Mouse (Mus musculus) adrenal gland (tissue): ENCODE data around the gene Syne1.
"Not testable (repeated sequence)": the region's sequence is repeated elsewhere in the genome, so short reads cannot be mapped to it uniquely, and the experiment has no call there.

ENCODE experiments used
- intact Hi-C: fragments of 180-260 bp; cut with DNase I; formaldehyde crosslinking; loops from one replicate; pipeline ENCODE4 v1.15.1; 2025

The Syne1 gene

GRCm38 (mm10) chr10:5522276-5522675, 29.0 kb downstream of the Syne1 start:
- intact Hi-C loops, result no loop called here

DNA sequence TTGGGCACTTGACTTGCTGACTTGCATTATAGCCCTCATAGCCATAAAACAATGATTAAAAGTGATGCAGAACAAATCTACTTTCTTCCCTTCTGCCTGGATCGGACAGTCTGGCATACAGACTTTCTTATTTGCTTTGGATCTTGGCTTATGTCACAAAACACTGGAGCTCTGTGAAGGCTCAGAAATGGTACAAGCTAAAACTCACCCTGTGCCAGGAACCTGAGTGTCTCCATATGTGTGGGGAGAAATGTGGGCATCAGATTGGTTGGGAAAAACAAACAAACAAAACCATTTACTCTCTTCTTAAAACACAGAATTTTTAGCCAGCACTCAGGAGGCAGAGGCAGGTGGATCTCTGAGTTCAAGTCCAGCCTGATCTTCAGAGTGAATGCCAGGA, 30.6 kb downstream of the Syne1 start:
- intact Hi-C loops, result no loop called here

- intact Hi-C loops, result no loop called here
These were observed 36.0 kb downstream of the Syne1 start for GRCm38 (mm10) chr10:5515330-5515729.

GRCm38 (mm10) chr10:5514134-5514533, 37.1 kb downstream of the Syne1 start:
- intact Hi-C loops, result no loop called here

DNA sequence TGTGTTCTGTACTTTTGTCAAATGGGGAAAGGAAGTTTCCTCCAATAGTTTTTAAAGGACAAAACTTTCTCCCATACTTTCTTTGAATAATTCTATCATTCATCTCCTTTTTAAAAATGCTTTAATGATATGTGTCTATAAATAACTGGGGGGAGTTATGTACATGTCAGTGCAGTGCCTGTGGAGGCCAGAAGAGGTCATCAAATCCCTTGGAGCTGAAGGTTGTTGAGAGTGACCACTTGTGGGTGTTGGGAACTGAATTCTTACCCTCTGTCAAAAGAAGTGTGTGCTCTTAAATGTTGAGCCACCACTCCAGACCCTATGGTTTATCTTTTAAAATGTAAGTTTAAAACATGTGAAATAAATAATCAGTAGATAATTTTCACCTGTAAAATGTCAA, 39.0 kb downstream of the Syne1 start:
- intact Hi-C loops, result no loop called here

- intact Hi-C loops, result no loop called here
These were observed 39.9 kb downstream of the Syne1 start for GRCm38 (mm10) chr10:5511403-5511802.

GRCm38 (mm10) chr10:5507478-5507877, 43.8 kb downstream of the Syne1 start:
- intact Hi-C loops, result no loop called here

DNA sequence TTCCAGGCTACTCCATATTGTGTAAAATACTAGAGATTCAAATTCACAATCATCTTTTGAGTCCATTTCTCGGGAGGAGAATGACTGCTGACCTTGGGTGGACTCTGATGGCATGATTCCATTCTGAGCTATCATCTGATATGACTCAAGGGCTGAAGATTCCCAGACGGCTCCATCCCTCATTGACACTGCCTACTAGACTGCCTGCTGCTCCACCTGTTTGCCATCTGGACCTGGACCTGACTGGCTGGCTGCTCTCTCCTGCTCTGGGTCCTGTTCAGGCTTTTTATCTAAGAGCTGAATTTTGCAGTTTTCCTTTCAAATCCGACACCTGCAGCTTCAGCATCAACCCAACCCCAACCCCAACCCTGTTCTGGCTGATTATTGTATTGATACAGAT, 46.5 kb downstream of the Syne1 start:
- intact Hi-C loops, result no loop called here

- intact Hi-C loops, result no loop called here
These were observed 47.4 kb downstream of the Syne1 start for GRCm38 (mm10) chr10:5503909-5504308.

GRCm38 (mm10) chr10:5499684-5500369, 51.5 kb downstream of the Syne1 start:
- intact Hi-C loops, result not testable (repeated sequence)

- intact Hi-C loops, result no loop called here
These were observed 53.4 kb downstream of the Syne1 start for GRCm38 (mm10) chr10:5497859-5498258.

DNA sequence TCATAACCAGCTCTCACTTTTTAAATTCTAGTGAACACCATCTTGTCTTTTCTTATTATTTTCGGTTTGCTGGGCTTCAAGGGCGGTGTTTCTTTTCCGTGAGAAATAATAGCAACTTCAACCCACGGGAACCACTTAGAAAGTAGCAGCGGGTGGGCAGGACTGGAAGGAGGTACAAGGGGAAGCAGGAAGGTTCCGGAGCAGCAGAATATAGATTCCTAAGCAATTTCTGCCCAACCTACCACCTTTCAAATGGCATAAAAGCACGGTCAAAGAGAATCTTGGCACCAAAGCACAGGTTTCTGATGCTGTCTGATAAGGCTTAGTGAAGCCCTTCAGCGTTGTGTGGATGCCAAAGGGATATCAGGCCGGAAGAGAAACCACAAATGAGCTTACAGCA, 60.2 kb downstream of the Syne1 start:
- intact Hi-C loops, result no loop called here

- intact Hi-C loops, result no loop called here
These were observed 61.3 kb downstream of the Syne1 start for GRCm38 (mm10) chr10:5490029-5490428.

DNA sequence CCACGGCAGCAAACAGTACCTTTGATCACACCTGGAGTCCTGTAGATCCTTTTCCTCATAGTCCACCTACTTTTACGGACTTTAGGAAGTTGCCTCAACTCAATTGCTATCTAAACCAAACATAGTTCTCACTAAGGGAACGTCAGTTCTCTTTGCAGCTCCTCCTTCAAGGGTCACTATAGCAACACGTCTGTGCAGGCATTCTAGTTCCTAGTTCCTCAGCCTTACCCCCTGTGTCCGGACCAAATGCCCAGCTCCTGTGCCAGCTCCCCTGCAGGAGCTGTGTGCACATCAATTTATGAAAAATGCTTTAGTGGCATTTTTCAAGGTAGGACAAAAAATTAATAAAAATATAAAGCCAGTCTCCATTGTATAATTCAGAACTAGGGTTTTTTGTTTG, 63.2 kb downstream of the Syne1 start:
- intact Hi-C loops, result no loop called here

GRCm38 (mm10) chr10:5480552-5481550, 70.4 kb downstream of the Syne1 start:
- intact Hi-C loops, result loop anchor here (5.0 kb wide), 1 partner anchor 71 kb away; the partner anchor contains the start of gene Syne1

GRCm38 (mm10) chr10:5480097-5480496, 71.2 kb downstream of the Syne1 start:
- intact Hi-C loops, result loop anchor here (5.0 kb wide), 1 partner anchor 72 kb away; the partner anchor contains the start of gene Syne1

DNA sequence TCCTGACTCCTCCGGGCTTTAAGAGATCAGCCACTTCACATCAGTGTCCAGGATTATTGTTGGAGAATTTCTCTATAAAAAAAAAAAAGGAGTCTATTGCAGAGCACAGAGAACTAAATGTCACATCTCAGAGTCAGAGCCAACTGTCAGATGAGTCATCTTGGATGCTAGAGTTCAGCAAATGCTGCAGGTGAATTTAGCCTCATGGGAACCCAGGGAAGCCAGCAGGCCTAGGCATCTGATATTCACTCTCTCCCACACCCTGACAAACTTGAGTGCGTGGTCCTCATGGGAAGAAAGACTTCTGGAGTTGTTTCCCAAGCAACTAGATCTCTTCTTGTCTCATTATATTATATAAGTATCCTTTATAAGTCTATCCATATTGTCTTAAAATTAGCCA, 82.6 kb downstream of the Syne1 start:
- intact Hi-C loops, result no loop called here

- intact Hi-C loops, result no loop called here
These were observed 97.5 kb downstream of the Syne1 start for GRCm38 (mm10) chr10:5453830-5454229.

DNA sequence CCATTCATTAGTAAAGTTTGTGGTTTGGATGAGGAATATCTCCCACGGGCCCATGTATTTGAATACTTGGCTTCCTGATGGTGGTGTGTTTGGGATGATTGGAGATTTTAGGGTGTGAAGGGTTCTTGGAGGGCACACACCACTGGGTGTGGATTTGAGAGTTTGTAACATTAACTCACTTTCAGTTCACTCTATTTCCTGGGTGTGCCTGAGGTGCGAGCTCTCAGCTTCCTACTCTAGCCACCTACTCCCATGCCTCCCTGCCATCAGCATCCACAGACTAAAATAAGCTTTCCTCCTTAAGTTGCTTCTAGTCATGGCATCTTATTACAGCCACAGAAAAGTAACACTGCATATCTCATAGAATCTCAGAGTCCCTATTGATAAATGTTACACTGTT, 101.3 kb downstream of the Syne1 start:
- intact Hi-C loops, result no loop called here

- intact Hi-C loops, result no loop called here
These were observed 103.1 kb downstream of the Syne1 start for GRCm38 (mm10) chr10:5447950-5448716.

- intact Hi-C loops, result no loop called here
These were observed 106.0 kb downstream of the Syne1 start for GRCm38 (mm10) chr10:5445313-5445712.

DNA sequence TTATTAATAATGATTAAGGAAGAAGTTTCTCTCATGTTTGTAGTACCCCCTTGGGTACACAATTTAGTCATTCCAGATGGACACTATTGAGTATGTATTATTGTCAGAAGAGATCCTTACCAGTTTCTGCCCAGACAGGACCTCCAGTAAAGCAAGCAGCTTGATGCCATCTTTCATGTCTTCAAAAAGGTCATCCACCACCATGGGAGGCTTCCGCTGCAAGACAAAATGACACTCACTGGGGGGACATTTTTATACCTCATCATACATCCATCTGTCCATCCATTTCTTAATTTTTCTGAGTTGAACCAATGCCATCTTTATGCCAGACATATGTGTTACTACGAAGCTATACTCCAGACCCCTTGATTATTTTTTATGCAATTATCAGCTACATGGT, 108.3 kb downstream of the Syne1 start:
- intact Hi-C loops, result no loop called here
